Mouse (Mus musculus): ENCODE results near the gene Elovl3. TPM values are rescaled to one million over a fixed set of nuclear protein-coding genes. Genes with fewer than 3 reads are reported as not detected.
"Not testable (repeated sequence)": the region's sequence is repeated elsewhere in the genome, so short reads cannot be mapped to it uniquely, and the experiment has no call there.

The Elovl3 gene
- polyA plus RNA-seq, 1 experiment = not detected

GRCm38 (mm10) chr19:46135789-46136638, 4.3 kb downstream of the Elovl3 start:
- TF ChIP-seq POLR2A (IDR thresholded peaks at IDR 0.05; ENCODE audit: borderline replicate concordance, extremely low read depth, insufficient read depth, insufficient read length, poor library complexity, severe bottlenecking) = no peak
- TF ChIP-seq CTCF (IDR thresholded peaks at IDR 0.05; ENCODE audit: borderline replicate concordance, extremely low read depth, insufficient read depth, insufficient read length) = peak; percentile 53
- DNase-seq (ENCODE audit: low read depth) = peak; percentile 52

- TF ChIP-seq POLR2A (IDR thresholded peaks at IDR 0.05; ENCODE audit: borderline replicate concordance, extremely low read depth, insufficient read depth, insufficient read length, poor library complexity, severe bottlenecking) (no peak), CTCF (IDR thresholded peaks at IDR 0.05; ENCODE audit: borderline replicate concordance, extremely low read depth, insufficient read depth, insufficient read length) (peak; percentile 61)
Observed at GRCm38 (mm10) chr19:46136639-46137580, 5.2 kb downstream of the Elovl3 start.

GRCm38 (mm10) chr19:46140324-46140723, 8.6 kb downstream of the Elovl3 start:
- no peak for DNase-seq (ENCODE audit: low read depth)
- TF ChIP-seq POLR2A (IDR thresholded peaks at IDR 0.05; ENCODE audit: borderline replicate concordance, extremely low read depth, insufficient read depth, insufficient read length, poor library complexity, severe bottlenecking) (no peak), CTCF (IDR thresholded peaks at IDR 0.05; ENCODE audit: borderline replicate concordance, extremely low read depth, insufficient read depth, insufficient read length) (no peak)

More at GRCm38 (mm10) chr19:46136639-46137580, 5.2 kb downstream of the Elovl3 start:
- DNase-seq (ENCODE audit: low read depth) = peak; percentile 47

- peak; percentile 40 for DNase-seq (ENCODE audit: low read depth)
- TF ChIP-seq CTCF (IDR thresholded peaks at IDR 0.05; ENCODE audit: borderline replicate concordance, extremely low read depth, insufficient read depth, insufficient read length) (no peak), POLR2A (IDR thresholded peaks at IDR 0.05; ENCODE audit: borderline replicate concordance, extremely low read depth, insufficient read depth, insufficient read length, poor library complexity, severe bottlenecking) (no peak)
Observed at GRCm38 (mm10) chr19:46141091-46141490, 9.4 kb downstream of the Elovl3 start.

GRCm38 (mm10) chr19:46147511-46148371, 16.0 kb downstream of the Elovl3 start, which contains the start of gene Pitx3:
Gene Pitx3 (minus strand): TSS chr19:46148326.
- DNase-seq (ENCODE audit: low read depth) = peak; percentile 11
- TF ChIP-seq POLR2A (IDR thresholded peaks at IDR 0.05; ENCODE audit: borderline replicate concordance, extremely low read depth, insufficient read depth, insufficient read length, poor library complexity, severe bottlenecking) (no peak), CTCF (IDR thresholded peaks at IDR 0.05; ENCODE audit: borderline replicate concordance, extremely low read depth, insufficient read depth, insufficient read length) (no peak)

GRCm38 (mm10) chr19:46148372-46148760, 16.7 kb downstream of the Elovl3 start:
- DNase-seq (ENCODE audit: low read depth) = peak; percentile 85
- no peak for TF ChIP-seq CTCF (IDR thresholded peaks at IDR 0.05; ENCODE audit: borderline replicate concordance, extremely low read depth, insufficient read depth, insufficient read length)
- TF ChIP-seq POLR2A (IDR thresholded peaks at IDR 0.05; ENCODE audit: borderline replicate concordance, extremely low read depth, insufficient read depth, insufficient read length, poor library complexity, severe bottlenecking) = no peak

- TF ChIP-seq POLR2A (IDR thresholded peaks at IDR 0.05; ENCODE audit: borderline replicate concordance, extremely low read depth, insufficient read depth, insufficient read length, poor library complexity, severe bottlenecking) (no peak), CTCF (IDR thresholded peaks at IDR 0.05; ENCODE audit: borderline replicate concordance, extremely low read depth, insufficient read depth, insufficient read length) (no peak)
- DNase-seq (ENCODE audit: low read depth) = no peak
Observed at GRCm38 (mm10) chr19:46149091-46149490, 17.4 kb downstream of the Elovl3 start.

- TF ChIP-seq POLR2A (IDR thresholded peaks at IDR 0.05; ENCODE audit: borderline replicate concordance, extremely low read depth, insufficient read depth, insufficient read length, poor library complexity, severe bottlenecking) = peak; percentile 48; the same call in 1 of the 2 replicates
- TF ChIP-seq CTCF (IDR thresholded peaks at IDR 0.05; ENCODE audit: borderline replicate concordance, extremely low read depth, insufficient read depth, insufficient read length) = no peak; the same call in 1 of the 2 replicates
- DNase-seq (ENCODE audit: low read depth) = peak; percentile 99
Observed at GRCm38 (mm10) chr19:46152127-46152803, 20.6 kb downstream of the Elovl3 start, which contains the start of gene Gbf1. Gene Gbf1 (plus strand): TSS chr19:46152509.

- no peak for DNase-seq (ENCODE audit: low read depth)
Observed at GRCm38 (mm10) chr19:46165950-46166349, 34.3 kb downstream of the Elovl3 start.

GRCm38 (mm10) chr19:46167169-46167568, 35.5 kb downstream of the Elovl3 start:
- DNase-seq (ENCODE audit: low read depth) = not testable (repeated sequence)

More at GRCm38 (mm10) chr19:46165950-46166349, 34.3 kb downstream of the Elovl3 start:
- no peak for TF ChIP-seq CTCF (IDR thresholded peaks at IDR 0.05; ENCODE audit: borderline replicate concordance, extremely low read depth, insufficient read depth, insufficient read length)
- no peak for TF ChIP-seq POLR2A (IDR thresholded peaks at IDR 0.05; ENCODE audit: borderline replicate concordance, extremely low read depth, insufficient read depth, insufficient read length, poor library complexity, severe bottlenecking)
